Mouse (Mus musculus): ENCODE measurements around the gene Olfr867. TPM values are rescaled to one million over a fixed set of nuclear protein-coding genes. Genes with fewer than 3 reads are reported as not detected.

The Olfr867 gene
- not detected in 2 replicates for polyA plus RNA-seq (2014; fragmentation: Nextera tagmentation; extraction: Ambion mirVana)

GRCm38 (mm10) chr9:20057462-20057861 lies at the start of gene Olfr867:
Gene Olfr867 (minus strand): TSS chr9:20057562.
- H3K9ac ChIP-seq: no peak within 1 kb of the TSS
- no peak within 1 kb of the TSS for H3K4me3 ChIP-seq (ENCODE audit: low read depth, low read length)
- 0 out of 2 replicates have a peak, but pooled peaks cover 3% of the 10 kb centered on the region for H3K9me3 ChIP-seq (ENCODE audit: low read depth, low read length)
- no peaks in the 10 kb centered on the region for H3K36me3 ChIP-seq (ENCODE audit: insufficient read depth)
- no peak for TF ChIP-seq CTCF (IDR thresholded peaks at IDR 0.05; ENCODE audit: low read depth)
- no peak within 1 kb of the TSS for H3K4me2 ChIP-seq
- ATAC-seq (ENCODE audit: insufficient read depth): no peak
- H3K4me1 ChIP-seq (ENCODE audit: insufficient read depth): no peaks in the 10 kb centered on the region
- 66% methylated on average over 1 of the region's 1 CpGs for WGBS
- DNase-seq: no peak
- no peak within 1 kb of the TSS for H3K27ac ChIP-seq (ENCODE audit: low read depth)
- no peaks in the 10 kb centered on the region for H3K27me3 ChIP-seq (ENCODE audit: insufficient read depth, low read length)

GRCm38 (mm10) chr9:20098326-20098725 lies 41.0 kb upstream of the Olfr867 start, which contains the start of gene Olfr868:
Gene Olfr868 (plus strand): TSS chr9:20098626.
- 28% methylated on average over 2 of the region's 2 CpGs for WGBS
- Histone ChIP-seq H3K9ac (no peak within 1 kb of the TSS), H3K27me3 (ENCODE audit: insufficient read depth, low read length) (no peaks in the 10 kb centered on the region), H3K4me2 (no peak within 1 kb of the TSS), H3K4me3 (ENCODE audit: low read depth, low read length) (no peak within 1 kb of the TSS), H3K4me1 (ENCODE audit: insufficient read depth) (no peaks in the 10 kb centered on the region), H3K27ac (ENCODE audit: low read depth) (no peak within 1 kb of the TSS), H3K36me3 (ENCODE audit: insufficient read depth) (no peaks in the 10 kb centered on the region), H3K9me3 (ENCODE audit: low read depth, low read length) (0 out of 2 replicates have a peak, but pooled peaks cover 3% of the 10 kb centered on the region)
- ATAC-seq (ENCODE audit: insufficient read depth) (no peak), DNase-seq (no peak)
- no peak for TF ChIP-seq CTCF (IDR thresholded peaks at IDR 0.05; ENCODE audit: low read depth)

- Histone ChIP-seq H3K36me3 (ENCODE audit: insufficient read depth) (no peaks in the 10 kb centered on the region), H3K4me1 (ENCODE audit: insufficient read depth) (no peaks in the 10 kb centered on the region), H3K4me3 (ENCODE audit: low read depth, low read length) (no peak overlapping the region), H3K9me3 (ENCODE audit: low read depth, low read length) (no peaks in the 10 kb centered on the region; the same call in 1 of the 2 replicates), H3K27ac (ENCODE audit: low read depth) (no peak overlapping the region), H3K4me2 (no peak overlapping the region), H3K9ac (no peak overlapping the region), H3K27me3 (ENCODE audit: insufficient read depth, low read length) (no peaks in the 10 kb centered on the region)
- no peak for ATAC-seq (ENCODE audit: insufficient read depth)
- no peak for TF ChIP-seq CTCF (IDR thresholded peaks at IDR 0.05; ENCODE audit: low read depth)
- 67% methylated on average over 7 of the region's 7 CpGs for WGBS
- no peak for DNase-seq
Measured at GRCm38 (mm10) chr9:20073523-20074177, 16.3 kb upstream of the Olfr867 start.

DNA sequence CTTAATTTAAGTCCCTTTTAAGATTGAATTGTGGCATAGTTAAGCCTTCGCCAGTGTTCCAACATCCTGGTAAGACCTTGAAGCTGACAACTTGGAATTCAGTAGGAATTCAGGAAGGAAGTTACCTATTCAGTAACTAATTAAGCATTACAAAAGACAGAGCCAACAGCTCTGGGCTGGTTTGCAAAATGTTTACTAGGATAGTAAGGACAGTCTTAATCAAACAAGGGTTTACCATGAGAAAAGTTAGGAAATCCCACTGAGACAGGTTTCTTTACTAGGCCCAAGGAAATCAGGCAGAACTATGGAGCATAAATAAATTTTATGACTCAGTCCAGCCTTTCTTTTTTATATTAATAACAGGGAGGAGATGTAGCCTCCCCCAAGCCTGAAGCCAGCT lies 13.9 kb upstream of the Olfr867 start:
- WGBS: 78% methylated on average over 1 of the region's 1 CpGs
- H3K4me1 ChIP-seq (ENCODE audit: insufficient read depth): no peaks in the 10 kb centered on the region
- no peak for TF ChIP-seq CTCF (IDR thresholded peaks at IDR 0.05; ENCODE audit: low read depth)
- no peaks in the 10 kb centered on the region for H3K27me3 ChIP-seq (ENCODE audit: insufficient read depth, low read length)
- H3K4me2 ChIP-seq: no peak overlapping the region
- H3K4me3 ChIP-seq (ENCODE audit: low read depth, low read length): no peak overlapping the region
- ATAC-seq (ENCODE audit: insufficient read depth) (no peak), DNase-seq (no peak)
- H3K9ac ChIP-seq: no peak overlapping the region
- H3K9me3 ChIP-seq (ENCODE audit: low read depth, low read length): no peaks in the 10 kb centered on the region; the same call in 1 of the 2 replicates
- H3K36me3 ChIP-seq (ENCODE audit: insufficient read depth): no peaks in the 10 kb centered on the region
- H3K27ac ChIP-seq (ENCODE audit: low read depth): no peak overlapping the region

DNA sequence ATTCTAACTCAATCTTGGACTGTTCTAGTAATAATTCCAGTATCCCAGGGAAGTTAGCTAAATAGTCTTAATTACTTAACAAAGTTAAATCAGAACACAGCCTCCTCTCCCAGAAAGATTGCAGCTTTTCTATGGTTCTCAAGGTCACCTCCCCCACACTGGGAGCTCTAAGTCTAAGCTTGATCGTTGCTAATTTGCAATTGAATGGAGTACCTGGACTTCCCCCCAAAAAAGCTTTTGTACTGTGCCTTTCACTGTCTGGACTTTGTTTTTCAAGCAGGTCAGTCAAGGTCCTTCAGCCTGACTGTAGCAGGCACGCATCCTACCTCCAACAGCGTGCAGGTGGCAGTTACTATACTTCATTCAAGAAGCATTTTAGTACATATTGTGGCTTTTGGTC lies 12.9 kb upstream of the Olfr867 start:
- no peak overlapping the region for H3K27ac ChIP-seq (ENCODE audit: low read depth)
- no peak overlapping the region for H3K9ac ChIP-seq
- WGBS: 70% methylated on average over 3 of the region's 3 CpGs
- no peaks in the 10 kb centered on the region for H3K36me3 ChIP-seq (ENCODE audit: insufficient read depth)
- no peaks in the 10 kb centered on the region for H3K27me3 ChIP-seq (ENCODE audit: insufficient read depth, low read length)
- ATAC-seq (ENCODE audit: insufficient read depth) (no peak), DNase-seq (no peak)
- H3K4me3 ChIP-seq (ENCODE audit: low read depth, low read length): no peak overlapping the region
- no peaks in the 10 kb centered on the region for H3K4me1 ChIP-seq (ENCODE audit: insufficient read depth)
- no peak overlapping the region for H3K4me2 ChIP-seq
- TF ChIP-seq CTCF (IDR thresholded peaks at IDR 0.05; ENCODE audit: low read depth): no peak
- no peaks in the 10 kb centered on the region; the same call in 1 of the 2 replicates for H3K9me3 ChIP-seq (ENCODE audit: low read depth, low read length)

DNA sequence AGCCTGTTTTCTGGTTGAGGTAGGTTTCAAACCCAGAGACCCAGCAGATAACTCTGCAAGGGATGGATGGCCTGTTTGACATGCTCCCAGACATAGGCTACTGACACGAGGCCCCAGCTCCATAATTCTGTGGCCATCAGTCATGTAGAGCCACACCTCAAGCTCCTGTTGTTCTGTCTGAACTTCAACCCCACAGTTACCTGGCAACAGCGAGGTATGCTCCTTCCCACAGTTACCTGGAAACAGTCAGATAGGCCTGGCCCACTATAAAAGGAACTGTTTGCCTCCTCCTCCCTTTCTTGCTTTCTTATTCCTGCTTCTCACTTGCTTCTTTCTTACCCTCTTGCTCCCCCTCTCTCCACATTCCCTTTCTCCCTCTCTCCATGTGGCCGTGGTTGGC lies 9.4 kb downstream of the Olfr867 start:
- no peak for ATAC-seq (ENCODE audit: insufficient read depth)
- H3K9ac ChIP-seq: no peak overlapping the region

GRCm38 (mm10) chr9:20027935-20028334 lies 29.4 kb downstream of the Olfr867 start, which contains the start of gene Olfr866:
Gene Olfr866 (minus strand): TSS chr9:20028035.
- no peak within 1 kb of the TSS for H3K9ac ChIP-seq
- DNase-seq: no peak
- H3K4me3 ChIP-seq (ENCODE audit: low read depth, low read length): no peak within 1 kb of the TSS
- H3K4me2 ChIP-seq: no peak within 1 kb of the TSS
- no peaks in the 10 kb centered on the region for H3K4me1 ChIP-seq (ENCODE audit: insufficient read depth)
- H3K27ac ChIP-seq (ENCODE audit: low read depth): no peak within 1 kb of the TSS
- peaks cover 3% of the 10 kb centered on the region; the same call in 1 of the 2 replicates for H3K9me3 ChIP-seq (ENCODE audit: low read depth, low read length)
- WGBS: 68% methylated on average over 2 of the region's 2 CpGs
- no peak for TF ChIP-seq CTCF (IDR thresholded peaks at IDR 0.05; ENCODE audit: low read depth)
- H3K36me3 ChIP-seq (ENCODE audit: insufficient read depth): no peaks in the 10 kb centered on the region
- no peak for ATAC-seq (ENCODE audit: insufficient read depth)
- no peaks in the 10 kb centered on the region for H3K27me3 ChIP-seq (ENCODE audit: insufficient read depth, low read length)

More for the DNA sequence above, 9.4 kb downstream of the Olfr867 start:
- WGBS: 71% methylated on average over 3 of the region's 3 CpGs
- Histone ChIP-seq H3K9me3 (ENCODE audit: low read depth, low read length) (peaks cover 8% of the 10 kb centered on the region; the same call in 1 of the 2 replicates), H3K4me3 (ENCODE audit: low read depth, low read length) (no peak overlapping the region), H3K4me2 (no peak overlapping the region), H3K4me1 (ENCODE audit: insufficient read depth) (no peaks in the 10 kb centered on the region), H3K27me3 (ENCODE audit: insufficient read depth, low read length) (no peaks in the 10 kb centered on the region), H3K27ac (ENCODE audit: low read depth) (no peak overlapping the region), H3K36me3 (ENCODE audit: insufficient read depth) (no peaks in the 10 kb centered on the region)
- no peak for DNase-seq
- TF ChIP-seq CTCF (IDR thresholded peaks at IDR 0.05; ENCODE audit: low read depth): no peak

Small RNA genes lying within 50 kb of the gene (microRNA-seq; reads per million reads assigned to microRNA genes)
- gene Gm26231 (ENCODE audit: borderline number of aligned reads) (not detected), gene Gm44395 (ENCODE audit: borderline number of aligned reads) (not detected)

Other genes starting within 250 kb of the Olfr867 start
- not detected in 2 replicates for gene Olfr860, start 207.8 kb downstream of the Olfr867 start, polyA plus RNA-seq (2014; fragmentation: Nextera tagmentation; extraction: Ambion mirVana)
- not detected in 2 replicates for gene Olfr862, start 169.6 kb downstream of the Olfr867 start, polyA plus RNA-seq (2014; fragmentation: Nextera tagmentation; extraction: Ambion mirVana)
- 0.24 and 0.25 TPM in 2 replicates for gene Olfr77, start 140.7 kb downstream of the Olfr867 start, polyA plus RNA-seq (2014; fragmentation: Nextera tagmentation; extraction: Ambion mirVana)
- not detected in 2 replicates for gene Olfr866, start 29.5 kb downstream of the Olfr867 start, polyA plus RNA-seq (2014; fragmentation: Nextera tagmentation; extraction: Ambion mirVana)
- not detected in 2 replicates for gene Olfr868, start 41.1 kb upstream of the Olfr867 start, polyA plus RNA-seq (2014; fragmentation: Nextera tagmentation; extraction: Ambion mirVana)
- not detected in 2 replicates for gene Olfr869, start 71.4 kb upstream of the Olfr867 start, polyA plus RNA-seq (2014; fragmentation: Nextera tagmentation; extraction: Ambion mirVana)
- not detected in 2 replicates for gene Olfr870, start 116.5 kb upstream of the Olfr867 start, polyA plus RNA-seq (2014; fragmentation: Nextera tagmentation; extraction: Ambion mirVana)
- not detected in 2 replicates for gene Olfr871, start 154.6 kb upstream of the Olfr867 start, polyA plus RNA-seq (2014; fragmentation: Nextera tagmentation; extraction: Ambion mirVana)
- not detected in 2 replicates for gene Olfr872, start 179.6 kb upstream of the Olfr867 start, polyA plus RNA-seq (2014; fragmentation: Nextera tagmentation; extraction: Ambion mirVana)
- gene Olfr39, start 224.8 kb upstream of the Olfr867 start, polyA plus RNA-seq (2014; fragmentation: Nextera tagmentation; extraction: Ambion mirVana): not detected in 2 replicates
- gene Olfr873, start 241.0 kb upstream of the Olfr867 start, polyA plus RNA-seq (2014; fragmentation: Nextera tagmentation; extraction: Ambion mirVana): not detected in 2 replicates

Measured in lung, embryonic 14.5 days (tissue).